Mouse (Mus musculus) megakaryocyte progenitor cell, adult 5-6 weeks (primary cell): Measurements from ENCODE around the gene Ric8a. TPM values are rescaled to one million over a fixed set of nuclear protein-coding genes. Genes with fewer than 3 reads are reported as not detected.
A peak's percentile ranks its signal among the peaks of the same experiment; 100 is the strongest.

Source experiments
- ATAC-seq: replicated peaks from 2 replicates; pipeline ENCODE4 v1.8.0; 2016; ENCODE audit warnings: mild to moderate bottlenecking, moderate TSS enrichment, inconsistent platforms; ENCODE audit not compliant: poor library complexity
- total RNA-seq, 2 experiments: library from RNA; stranded (forward) in 1 of 2; stranded (reverse) in 1 of 2; fragments of 157-497, 149-512 nt in 1 of 2; fragments of 200-1000 nt in 1 of 2; gene quantifications; 2 replicates each; pipeline versions ENCODE4 v1.2.3 to v1.2.4; 2015 to 2017

The Ric8a gene
- total RNA-seq, 2 experiments from 2014 or later = 24.4 to 38.2 TPM

- ATAC-seq = peak; percentile 82
Measured at GRCm38 (mm10) chr7:140881696-140882468, 25.1 kb downstream of the Ric8a start, which contains the start of the genes Psmd13 and Sirt3. Gene Psmd13, plus strand, starts transcription at chr7:140881968. Gene Sirt3, minus strand, starts transcription at chr7:140882309.

GRCm38 (mm10) chr7:140882469-140882803 is 25.7 kb downstream of the Ric8a start:
- peak; percentile 1; the same call in 1 of the 2 replicates for ATAC-seq

- ATAC-seq = peak; percentile 46; the same call in 1 of the 2 replicates
Measured at GRCm38 (mm10) chr7:140890636-140891035, 33.9 kb downstream of the Ric8a start.

- no peak for ATAC-seq
Measured at GRCm38 (mm10) chr7:140894031-140894430, 37.3 kb downstream of the Ric8a start.

- no peak for ATAC-seq
Measured at GRCm38 (mm10) chr7:140894611-140895010, 37.9 kb downstream of the Ric8a start.

- no peak for ATAC-seq
Measured at GRCm38 (mm10) chr7:140897863-140898262, 41.1 kb downstream of the Ric8a start.

GRCm38 (mm10) chr7:140899121-140899520 is 42.4 kb downstream of the Ric8a start:
- no peak for ATAC-seq

GRCm38 (mm10) chr7:140900220-140900619 is 43.5 kb downstream of the Ric8a start, which contains the start of gene Cox8b:
Gene Cox8b, minus strand, starts transcription at chr7:140900446.
- ATAC-seq = no peak

- ATAC-seq = no peak
Measured at GRCm38 (mm10) chr7:140902036-140902875, 45.5 kb downstream of the Ric8a start.

GRCm38 (mm10) chr7:140903212-140903611 is 46.5 kb downstream of the Ric8a start:
- ATAC-seq = peak; percentile 86

GRCm38 (mm10) chr7:140905642-140906081 is 48.9 kb downstream of the Ric8a start:
- ATAC-seq = peak; percentile 51

GRCm38 (mm10) chr7:140907131-140907530 is 50.4 kb downstream of the Ric8a start:
- no peak for ATAC-seq

- ATAC-seq = no peak
Measured at GRCm38 (mm10) chr7:140907697-140908096, 50.9 kb downstream of the Ric8a start.

- ATAC-seq = peak; percentile 53
Measured at GRCm38 (mm10) chr7:140908181-140908580, 51.4 kb downstream of the Ric8a start.

- peak; percentile 91 for ATAC-seq
Measured at GRCm38 (mm10) chr7:140908634-140909107, 51.9 kb downstream of the Ric8a start.

- no peak for ATAC-seq
Measured at GRCm38 (mm10) chr7:140912293-140912692, 55.5 kb downstream of the Ric8a start.

- no peak for ATAC-seq
Measured at GRCm38 (mm10) chr7:140912846-140913482, 56.2 kb downstream of the Ric8a start.
